Mouse (Mus musculus) neural tube, embryonic 12.5 days (tissue): ENCODE data around the gene Naa15. TPM values are rescaled to one million over a fixed set of nuclear protein-coding genes. Genes with fewer than 3 reads are reported as not detected.

Experiments used
- ATAC-seq: fragments of 200-750 bp; cut with Nextera tagmentation; 2 replicates; pipeline ENCODE4 v1.8.0; 2017; ENCODE audit warnings: low read depth, mild to moderate bottlenecking, moderate TSS enrichment, moderate library complexity; ENCODE audit not compliant: low FRiP score
- H3K27ac ChIP-seq: fragments of 300-500 bp; sonication (generic); 2 replicates; pipeline ENCODE4 v1.5.1; 2016
- H3K27me3 ChIP-seq: fragments of 300-500 bp; sonication (generic); replicated peaks from 2 replicates; pipeline ENCODE4 v1.6.1; 2016; ENCODE audit warnings: mild to moderate bottlenecking
- H3K36me3 ChIP-seq: fragments of 300-500 bp; sonication (generic); 2 replicates; pipeline ENCODE4 v1.6.1; 2016; ENCODE audit warnings: mild to moderate bottlenecking
- H3K4me1 ChIP-seq: fragments of 300-500 bp; sonication (generic); 2 replicates; pipeline ENCODE4 v1.6.1; 2016
- H3K4me2 ChIP-seq: fragments of 300-500 bp; sonication (generic); replicated peaks from 2 replicates; pipeline ENCODE4 v1.6.1; 2016; ENCODE audit warnings: mild to moderate bottlenecking
- H3K4me3 ChIP-seq: fragments of 300-500 bp; sonication (generic); 2 replicates; pipeline ENCODE4 v1.5.1; 2016
- H3K9ac ChIP-seq: fragments of 300-500 bp; sonication (generic); 2 replicates; pipeline ENCODE4 v1.6.1; 2016; ENCODE audit warnings: mild to moderate bottlenecking
- H3K9me3 ChIP-seq: fragments of 300-500 bp; sonication (generic); 2 replicates; pipeline ENCODE4 v1.6.1; 2016; ENCODE audit warnings: mild to moderate bottlenecking
- WGBS: fragments of 180-500 bp; shearing (Covaris S2); methylation state at CpG from one replicate; pipeline ENCODE4 v1.1.7; 2016; 5-methylcytosine and 5-hydroxymethylcytosine counted together
- polyA plus RNA-seq: library from polyadenylated mRNA; unstranded; fragments of >200 nt; fragmentation: Nextera tagmentation; extraction: Ambion mirVana; gene quantifications from 2 replicates; pipeline ENCODE4 v1.2.1, GENCODE M21; 2016

Naa15 gene
- polyA plus RNA-seq, 1 experiment from 2014 or later, result 57.4 TPM

- no peak overlapping the region for H3K27ac ChIP-seq
- H3K4me2 ChIP-seq, result no peak overlapping the region
- H3K4me3 ChIP-seq, result no peak overlapping the region
- no peaks in the 10 kb centered on the region for H3K4me1 ChIP-seq
- H3K36me3 ChIP-seq, result no peaks in the 10 kb centered on the region
- H3K9me3 ChIP-seq, result no peaks in the 10 kb centered on the region
- peak; percentile 41; the same call in 1 of the 2 replicates for ATAC-seq
- WGBS, result 54% methylated on average over 11 of the region's 11 CpGs
- no peaks in the 10 kb centered on the region for H3K27me3 ChIP-seq
- H3K9ac ChIP-seq, result no peak overlapping the region
Measured at GRCm38 (mm10) chr3:51504385-51504952, 89.5 kb downstream of the Naa15 start.

GRCm38 (mm10) chr3:51505465-51505864 is 90.5 kb downstream of the Naa15 start:
- WGBS, result 60% methylated on average over 19 of the region's 19 CpGs
- ATAC-seq, result 0 out of 2 replicates have a peak, but pooled peaks have one; percentile 53

GRCm38 (mm10) chr3:51510903-51511302 is 96.0 kb downstream of the Naa15 start:
- Histone ChIP-seq H3K27me3 (no peaks in the 10 kb centered on the region), H3K4me3 (no peak overlapping the region), H3K9me3 (no peaks in the 10 kb centered on the region), H3K36me3 (no peaks in the 10 kb centered on the region), H3K4me2 (no peak overlapping the region), H3K4me1 (no peaks in the 10 kb centered on the region), H3K27ac (no peak overlapping the region), H3K9ac (no peak overlapping the region)
- 28% methylated on average over 8 of the region's 8 CpGs for WGBS
- no peak for ATAC-seq

More at GRCm38 (mm10) chr3:51505465-51505864, 90.5 kb downstream of the Naa15 start:
- H3K9ac ChIP-seq, result no peak overlapping the region
- H3K4me2 ChIP-seq, result no peak overlapping the region
- H3K27ac ChIP-seq, result no peak overlapping the region
- H3K4me3 ChIP-seq, result no peak overlapping the region
- no peaks in the 10 kb centered on the region for H3K4me1 ChIP-seq
- no peaks in the 10 kb centered on the region for H3K36me3 ChIP-seq
- no peaks in the 10 kb centered on the region for H3K27me3 ChIP-seq
- no peaks in the 10 kb centered on the region for H3K9me3 ChIP-seq

GRCm38 (mm10) chr3:51511983-51512382 is 97.0 kb downstream of the Naa15 start:
- H3K4me1 ChIP-seq, result no peaks in the 10 kb centered on the region
- H3K27me3 ChIP-seq, result no peaks in the 10 kb centered on the region
- no peaks in the 10 kb centered on the region for H3K36me3 ChIP-seq
- no peak overlapping the region for H3K4me2 ChIP-seq
- H3K9me3 ChIP-seq, result no peaks in the 10 kb centered on the region
- H3K27ac ChIP-seq, result no peak overlapping the region
- 95% methylated on average over 5 of the region's 5 CpGs for WGBS
- ATAC-seq, result no peak
- no peak overlapping the region for H3K4me3 ChIP-seq
- H3K9ac ChIP-seq, result no peak overlapping the region

- H3K4me3 ChIP-seq, result no peak overlapping the region
- H3K4me1 ChIP-seq, result no peaks in the 10 kb centered on the region
- no peaks in the 10 kb centered on the region for H3K27me3 ChIP-seq
- no peak overlapping the region for H3K9ac ChIP-seq
- no peak overlapping the region for H3K4me2 ChIP-seq
- 86% methylated on average over 4 of the region's 4 CpGs for WGBS
- no peaks in the 10 kb centered on the region for H3K9me3 ChIP-seq
- H3K27ac ChIP-seq, result no peak overlapping the region
- no peak for ATAC-seq
- H3K36me3 ChIP-seq, result peaks cover 35% of the 10 kb centered on the region
Measured at GRCm38 (mm10) chr3:51517467-51517866, 102.5 kb downstream of the Naa15 start.

GRCm38 (mm10) chr3:51517878-51518762 is 103.2 kb downstream of the Naa15 start:
- no peak overlapping the region for H3K4me2 ChIP-seq
- no peaks in the 10 kb centered on the region for H3K9me3 ChIP-seq
- H3K9ac ChIP-seq, result no peak overlapping the region
- no peaks in the 10 kb centered on the region for H3K4me1 ChIP-seq
- H3K36me3 ChIP-seq, result peaks cover 41% of the 10 kb centered on the region
- no peaks in the 10 kb centered on the region for H3K27me3 ChIP-seq
- no peak overlapping the region for H3K4me3 ChIP-seq
- WGBS, result 84% methylated on average over 12 of the region's 12 CpGs
- ATAC-seq, result no peak
- no peak overlapping the region for H3K27ac ChIP-seq

- Histone ChIP-seq H3K9me3 (no peaks in the 10 kb centered on the region), H3K36me3 (peaks cover 47% of the 10 kb centered on the region), H3K4me1 (no peaks in the 10 kb centered on the region), H3K9ac (no peak overlapping the region), H3K4me2 (no peak overlapping the region), H3K27ac (no peak overlapping the region), H3K27me3 (no peaks in the 10 kb centered on the region), H3K4me3 (no peak overlapping the region)
- no peak for ATAC-seq
- 70% methylated on average over 8 of the region's 8 CpGs for WGBS
Measured at GRCm38 (mm10) chr3:51518763-51519121, 103.8 kb downstream of the Naa15 start.

GRCm38 (mm10) chr3:51521262-51521661 is 106.3 kb downstream of the Naa15 start:
- Histone ChIP-seq H3K27me3 (no peaks in the 10 kb centered on the region), H3K4me2 (no peak overlapping the region), H3K27ac (no peak overlapping the region), H3K4me3 (no peak overlapping the region), H3K36me3 (peaks cover 72% of the 10 kb centered on the region), H3K9ac (no peak overlapping the region), H3K4me1 (no peaks in the 10 kb centered on the region), H3K9me3 (peaks cover 4% of the 10 kb centered on the region; the same call in 1 of the 2 replicates)
- no peak for ATAC-seq
- WGBS, result 93% methylated on average over 14 of the region's 14 CpGs

GRCm38 (mm10) chr3:51525186-51525785 is 110.3 kb downstream of the Naa15 start:
- 88% methylated on average over 16 of the region's 16 CpGs for WGBS
- Histone ChIP-seq H3K36me3 (peaks cover 88% of the 10 kb centered on the region), H3K4me1 (no peaks in the 10 kb centered on the region), H3K27ac (no peak overlapping the region), H3K4me2 (no peak overlapping the region), H3K4me3 (no peak overlapping the region), H3K9me3 (peaks cover 4% of the 10 kb centered on the region; the same call in 1 of the 2 replicates), H3K27me3 (no peaks in the 10 kb centered on the region), H3K9ac (no peak overlapping the region)
- no peak for ATAC-seq

Other genes starting within 250 kb of the Naa15 start
- gene Noct, start 190.7 kb upstream of the Naa15 start, polyA plus RNA-seq, result 18.9 and 20.3 TPM in 2 replicates
- gene Elf2, start 74.5 kb upstream of the Naa15 start, polyA plus RNA-seq, result 41.2 and 57.2 TPM in 2 replicates
- 2.4 and 2.5 TPM in 2 replicates for gene Mgarp, start 18.4 kb upstream of the Naa15 start, polyA plus RNA-seq
- gene Ndufc1, start 6.2 kb upstream of the Naa15 start, polyA plus RNA-seq, result 723 and 776 TPM in 2 replicates
- gene Rab33b, start 68.8 kb downstream of the Naa15 start, polyA plus RNA-seq, result 16.9 and 19.4 TPM in 2 replicates
- gene Setd7, start 145.7 kb downstream of the Naa15 start, polyA plus RNA-seq, result 3.7 and 4.2 TPM in 2 replicates
- 1.3 and 1.5 TPM in 2 replicates for gene Mgst2, start 245.2 kb downstream of the Naa15 start, polyA plus RNA-seq